Mouse (Mus musculus) neural tube, embryonic 12.5 days (tissue): ENCODE measurements at regions not wholly inside any gene's neighbourhood (a gene's known extent, or its start where the extent isn't known, plus 50 kb on each side); places are given as distances from the start of the nearest gene placed in this dataset.

Experiments
- ATAC-seq: fragments of 200-750 bp; cut with Nextera tagmentation; 2 replicates; pipeline ENCODE4 v1.8.0; 2017; ENCODE audit warnings: low read depth, mild to moderate bottlenecking, moderate TSS enrichment, moderate library complexity; ENCODE audit not compliant: low FRiP score
- H3K27ac ChIP-seq: fragments of 300-500 bp; sonication (generic); 2 replicates; pipeline ENCODE4 v1.5.1; 2016
- H3K27me3 ChIP-seq: fragments of 300-500 bp; sonication (generic); replicated peaks from 2 replicates; pipeline ENCODE4 v1.6.1; 2016; ENCODE audit warnings: mild to moderate bottlenecking
- H3K36me3 ChIP-seq: fragments of 300-500 bp; sonication (generic); 2 replicates; pipeline ENCODE4 v1.6.1; 2016; ENCODE audit warnings: mild to moderate bottlenecking
- H3K4me1 ChIP-seq: fragments of 300-500 bp; sonication (generic); 2 replicates; pipeline ENCODE4 v1.6.1; 2016
- H3K4me2 ChIP-seq: fragments of 300-500 bp; sonication (generic); replicated peaks from 2 replicates; pipeline ENCODE4 v1.6.1; 2016; ENCODE audit warnings: mild to moderate bottlenecking
- H3K4me3 ChIP-seq: fragments of 300-500 bp; sonication (generic); 2 replicates; pipeline ENCODE4 v1.5.1; 2016
- H3K9ac ChIP-seq: fragments of 300-500 bp; sonication (generic); 2 replicates; pipeline ENCODE4 v1.6.1; 2016; ENCODE audit warnings: mild to moderate bottlenecking
- H3K9me3 ChIP-seq: fragments of 300-500 bp; sonication (generic); 2 replicates; pipeline ENCODE4 v1.6.1; 2016; ENCODE audit warnings: mild to moderate bottlenecking
- WGBS: fragments of 180-500 bp; shearing (Covaris S2); methylation state at CpG from one replicate; pipeline ENCODE4 v1.1.7; 2016; 5-methylcytosine and 5-hydroxymethylcytosine counted together

DNA sequence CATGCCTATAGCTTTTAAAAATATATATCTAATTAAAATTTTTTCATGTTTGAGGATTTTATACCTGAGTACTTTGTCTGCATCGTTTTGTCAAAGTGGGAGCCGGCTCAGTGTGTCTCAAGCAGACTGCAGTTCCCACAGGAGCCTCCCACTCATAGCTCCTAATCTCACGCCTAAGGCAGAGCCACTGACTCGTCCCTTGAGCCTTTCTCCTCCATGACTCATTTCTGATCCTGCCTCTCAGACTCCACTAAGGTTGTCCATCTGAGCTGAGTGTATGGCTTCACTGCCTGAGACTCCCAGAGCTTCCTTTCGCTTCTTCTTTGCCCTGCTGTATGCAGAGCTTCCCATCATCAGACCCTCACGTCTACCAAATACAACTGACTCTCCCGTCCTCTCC is 98.8 kb downstream of the Efnb2 start:
- WGBS = 84% methylated on average over 7 of the region's 7 CpGs
- Histone ChIP-seq H3K9me3 (no peaks in the 10 kb centered on the region), H3K4me1 (no peaks in the 10 kb centered on the region), H3K4me2 (no peak overlapping the region), H3K36me3 (no peaks in the 10 kb centered on the region), H3K4me3 (no peak overlapping the region), H3K9ac (no peak overlapping the region), H3K27me3 (no peaks in the 10 kb centered on the region), H3K27ac (no peak overlapping the region)
- no peak for ATAC-seq

DNA sequence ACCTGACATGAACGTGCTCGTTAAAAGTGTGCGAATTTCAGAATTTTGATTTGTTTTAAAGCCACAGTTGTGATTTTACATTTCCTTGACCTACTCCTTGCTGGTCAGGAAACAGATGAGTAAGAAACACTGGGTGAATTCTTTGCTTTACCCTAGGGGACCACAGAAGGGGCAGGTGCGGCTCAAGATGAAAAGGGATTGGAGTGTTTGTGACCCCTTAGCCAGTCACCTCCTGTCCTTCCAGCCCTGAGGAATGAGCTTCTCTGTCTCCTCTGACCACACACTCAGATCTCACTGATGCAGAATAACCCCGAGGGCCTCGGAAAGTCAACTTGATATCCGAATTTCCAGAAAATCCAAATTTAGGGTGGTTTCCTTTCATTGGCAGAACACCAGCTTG is 103.0 kb downstream of the Efnb2 start:
- whole genome bisulfite sequencing = 80% methylated on average over 7 of the region's 7 CpGs
- no peaks in the 10 kb centered on the region for H3K27me3 ChIP-seq
- no peak overlapping the region for H3K4me3 ChIP-seq
- H3K27ac ChIP-seq = no peak overlapping the region
- no peaks in the 10 kb centered on the region for H3K36me3 ChIP-seq
- no peaks in the 10 kb centered on the region for H3K9me3 ChIP-seq
- H3K4me2 ChIP-seq = no peak overlapping the region
- no peak overlapping the region for H3K9ac ChIP-seq
- no peaks in the 10 kb centered on the region for H3K4me1 ChIP-seq
- ATAC-seq = no peak

DNA sequence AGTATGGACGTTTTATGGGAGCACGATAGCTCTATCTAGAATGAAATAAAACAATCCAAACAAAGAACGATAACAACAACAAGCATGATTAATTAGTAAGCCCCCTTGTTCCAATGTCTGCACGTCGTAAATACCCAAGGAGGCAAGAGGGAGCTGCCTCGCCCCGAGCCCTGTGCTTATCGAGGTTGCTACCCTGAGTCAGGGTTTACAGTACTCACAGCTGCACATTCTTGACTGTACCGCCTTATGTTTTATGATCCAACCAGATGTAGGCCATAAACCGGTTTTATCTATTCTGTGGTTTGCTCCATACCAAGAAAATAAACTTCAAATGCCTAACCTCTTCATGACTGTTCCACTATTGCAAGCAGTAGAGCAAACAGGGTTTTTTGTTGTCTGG is 104.9 kb downstream of the Efnb2 start:
- H3K4me2 ChIP-seq = no peak overlapping the region
- H3K9ac ChIP-seq = no peak overlapping the region
- WGBS = 61% methylated on average over 10 of the region's 10 CpGs
- no peak overlapping the region for H3K27ac ChIP-seq
- H3K27me3 ChIP-seq = no peaks in the 10 kb centered on the region
- no peak overlapping the region for H3K4me3 ChIP-seq
- ATAC-seq = no peak
- no peaks in the 10 kb centered on the region for H3K4me1 ChIP-seq
- H3K9me3 ChIP-seq = no peaks in the 10 kb centered on the region
- H3K36me3 ChIP-seq = no peaks in the 10 kb centered on the region

- Histone ChIP-seq H3K4me1 (no peaks in the 10 kb centered on the region), H3K4me2 (no peak overlapping the region), H3K9me3 (no peaks in the 10 kb centered on the region), H3K27ac (no peak overlapping the region), H3K4me3 (no peak overlapping the region), H3K27me3 (no peaks in the 10 kb centered on the region), H3K36me3 (no peaks in the 10 kb centered on the region), H3K9ac (no peak overlapping the region)
- WGBS = 90% methylated on average over 5 of the region's 5 CpGs
- ATAC-seq = no peak
Measured at GRCm38 (mm10) chr8:8554691-8555090, 106.4 kb downstream of the Efnb2 start.

DNA sequence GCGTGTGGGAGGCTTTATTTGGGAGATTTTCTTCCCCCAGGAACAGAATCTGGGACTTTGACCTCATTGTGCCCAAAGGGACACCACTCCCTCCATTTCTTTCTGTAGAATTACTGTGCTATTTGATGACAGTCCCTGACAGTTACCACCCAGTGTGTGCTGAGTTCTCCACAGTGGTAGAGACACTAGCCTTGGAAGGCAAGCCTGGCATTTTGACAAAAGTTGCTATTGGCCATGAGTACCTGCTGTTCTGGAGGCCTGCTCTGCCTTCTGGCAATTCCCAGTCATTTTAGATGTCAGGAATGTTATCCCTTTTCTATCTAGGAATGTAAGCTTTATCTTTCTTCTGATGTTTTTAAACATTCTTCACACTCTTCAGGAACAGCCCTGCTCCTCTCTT is 108.3 kb downstream of the Efnb2 start:
- 85% methylated on average over 1 of the region's 1 CpGs for WGBS
- Histone ChIP-seq H3K27ac (no peak overlapping the region), H3K4me3 (no peak overlapping the region), H3K36me3 (no peaks in the 10 kb centered on the region), H3K4me2 (no peak overlapping the region), H3K4me1 (no peaks in the 10 kb centered on the region), H3K27me3 (no peaks in the 10 kb centered on the region), H3K9me3 (no peaks in the 10 kb centered on the region), H3K9ac (no peak overlapping the region)
- no peak for ATAC-seq

GRCm38 (mm10) chr8:8536626-8537025 is 124.4 kb downstream of the Efnb2 start:
- no peak for ATAC-seq
- H3K9ac ChIP-seq = no peak overlapping the region
- no peaks in the 10 kb centered on the region; the same call in 1 of the 2 replicates for H3K27me3 ChIP-seq
- no peak overlapping the region for H3K4me2 ChIP-seq
- no peak overlapping the region for H3K4me3 ChIP-seq
- no peak overlapping the region for H3K27ac ChIP-seq
- no peaks in the 10 kb centered on the region for H3K4me1 ChIP-seq
- H3K9me3 ChIP-seq = no peaks in the 10 kb centered on the region
- 37% methylated on average over 5 of the region's 5 CpGs for WGBS
- H3K36me3 ChIP-seq = no peaks in the 10 kb centered on the region

DNA sequence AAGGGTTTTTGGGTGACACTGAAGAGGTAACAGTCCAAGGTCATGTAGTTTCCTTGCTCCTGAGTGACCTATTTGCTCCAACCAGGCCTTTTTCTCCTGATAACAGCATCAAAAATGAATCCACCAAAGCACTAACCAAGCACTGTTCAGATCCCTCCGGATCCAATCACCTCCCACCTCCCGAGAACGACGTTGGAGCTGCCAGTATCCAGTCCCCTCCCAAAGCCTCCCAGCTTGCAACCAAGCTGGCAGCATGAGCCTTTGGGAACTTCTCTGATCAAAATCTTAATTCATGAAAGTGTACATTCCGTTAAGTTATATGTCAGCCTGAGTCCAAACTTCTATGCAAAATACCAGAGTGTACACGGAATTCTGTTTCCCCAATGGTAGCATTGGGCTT is 126.3 kb downstream of the Efnb2 start:
- ATAC-seq = no peak
- no peak overlapping the region for H3K4me3 ChIP-seq
- H3K9me3 ChIP-seq = no peaks in the 10 kb centered on the region
- peaks cover 4% of the 10 kb centered on the region; the same call in 1 of the 2 replicates for H3K27me3 ChIP-seq
- H3K27ac ChIP-seq = no peak overlapping the region
- H3K36me3 ChIP-seq = no peaks in the 10 kb centered on the region
- H3K9ac ChIP-seq = no peak overlapping the region
- H3K4me1 ChIP-seq = no peaks in the 10 kb centered on the region
- 62% methylated on average over 6 of the region's 6 CpGs for WGBS
- H3K4me2 ChIP-seq = no peak overlapping the region

DNA sequence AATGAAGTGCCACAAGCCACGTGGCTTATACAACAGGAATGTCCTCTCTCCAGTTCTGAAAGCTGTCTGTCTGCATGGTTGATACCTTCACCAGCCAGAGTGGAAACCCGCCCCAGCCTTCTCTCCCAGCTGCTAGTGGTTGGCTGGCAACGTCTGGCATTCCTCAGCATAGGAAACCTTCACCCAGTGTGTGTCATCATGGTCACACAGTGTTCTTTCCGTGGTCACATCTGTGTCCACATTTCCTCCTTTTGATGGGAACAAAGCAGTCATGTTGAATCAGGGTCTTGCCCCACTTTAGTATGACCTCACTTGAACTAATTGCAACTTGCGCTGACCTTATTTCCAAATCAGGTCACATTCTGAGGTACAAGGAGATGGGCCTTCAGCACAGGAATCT is 128.1 kb downstream of the Efnb2 start:
- H3K36me3 ChIP-seq = no peaks in the 10 kb centered on the region
- H3K27me3 ChIP-seq = 0 out of 2 replicates have a peak, but pooled peaks cover 4% of the 10 kb centered on the region
- H3K9ac ChIP-seq = no peak overlapping the region
- H3K4me1 ChIP-seq = no peaks in the 10 kb centered on the region
- H3K9me3 ChIP-seq = no peaks in the 10 kb centered on the region
- no peak overlapping the region for H3K27ac ChIP-seq
- H3K4me3 ChIP-seq = no peak overlapping the region
- H3K4me2 ChIP-seq = no peak overlapping the region
- no peak for ATAC-seq
- 82% methylated on average over 5 of the region's 5 CpGs for WGBS

GRCm38 (mm10) chr8:8530540-8530939 is 130.5 kb downstream of the Efnb2 start:
- H3K4me3 ChIP-seq = no peak overlapping the region
- ATAC-seq = no peak
- WGBS = 81% methylated on average over 5 of the region's 5 CpGs

GRCm38 (mm10) chr8:8521532-8521931 is 139.5 kb downstream of the Efnb2 start:
- H3K9ac ChIP-seq = no peak overlapping the region

More at GRCm38 (mm10) chr8:8530540-8530939, 130.5 kb downstream of the Efnb2 start:
- H3K9me3 ChIP-seq = no peaks in the 10 kb centered on the region
- H3K36me3 ChIP-seq = no peaks in the 10 kb centered on the region
- no peaks in the 10 kb centered on the region for H3K4me1 ChIP-seq
- no peak overlapping the region for H3K9ac ChIP-seq
- H3K27ac ChIP-seq = no peak overlapping the region
- 0 out of 2 replicates have a peak, but pooled peaks cover 4% of the 10 kb centered on the region for H3K27me3 ChIP-seq
- no peak overlapping the region for H3K4me2 ChIP-seq

GRCm38 (mm10) chr8:8519772-8520191 is 141.3 kb downstream of the Efnb2 start:
- no peak for ATAC-seq
- Histone ChIP-seq H3K27me3 (no peaks in the 10 kb centered on the region), H3K9me3 (0 out of 2 replicates have a peak, but pooled peaks cover 4% of the 10 kb centered on the region), H3K36me3 (no peaks in the 10 kb centered on the region), H3K4me2 (no peak overlapping the region), H3K4me1 (peaks cover 8% of the 10 kb centered on the region), H3K4me3 (no peak overlapping the region), H3K27ac (no peak overlapping the region), H3K9ac (no peak overlapping the region)
- WGBS = 93% methylated on average over 3 of the region's 3 CpGs

More at GRCm38 (mm10) chr8:8521532-8521931, 139.5 kb downstream of the Efnb2 start:
- Histone ChIP-seq H3K4me2 (no peak overlapping the region), H3K4me3 (no peak overlapping the region), H3K9me3 (0 out of 2 replicates have a peak, but pooled peaks cover 4% of the 10 kb centered on the region), H3K36me3 (no peaks in the 10 kb centered on the region), H3K27me3 (no peaks in the 10 kb centered on the region), H3K4me1 (peaks cover 8% of the 10 kb centered on the region), H3K27ac (no peak overlapping the region)
- WGBS = 67% methylated on average over 1 of the region's 1 CpGs
- ATAC-seq = no peak

- Histone ChIP-seq H3K9me3 (0 out of 2 replicates have a peak, but pooled peaks cover 4% of the 10 kb centered on the region), H3K4me3 (no peak overlapping the region), H3K27me3 (no peaks in the 10 kb centered on the region), H3K4me2 (no peak overlapping the region), H3K4me1 (peaks cover 8% of the 10 kb centered on the region), H3K36me3 (no peaks in the 10 kb centered on the region), H3K27ac (no peak overlapping the region), H3K9ac (no peak overlapping the region)
- 77% methylated on average over 2 of the region's 2 CpGs for WGBS
- ATAC-seq = no peak
Measured at GRCm38 (mm10) chr8:8517599-8517998, 143.4 kb downstream of the Efnb2 start.

DNA sequence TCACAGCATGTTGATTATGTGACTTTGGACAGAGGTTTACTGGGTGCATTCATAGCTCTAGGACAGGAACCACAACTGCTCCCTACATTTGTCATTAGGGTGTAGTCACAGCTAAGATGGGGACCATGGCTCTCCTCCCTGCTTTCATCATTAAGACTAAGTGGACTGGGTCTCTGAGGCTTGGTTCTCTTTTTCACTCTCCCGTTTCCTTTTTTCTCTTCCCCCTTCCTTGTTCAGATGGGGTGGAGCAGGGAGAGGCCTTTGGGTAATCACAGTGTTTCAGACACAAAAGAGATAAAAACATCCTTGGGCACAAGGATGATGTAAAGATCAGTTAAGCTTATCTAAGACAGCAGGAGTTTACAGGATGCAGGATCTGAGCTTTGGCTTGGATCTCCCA is 144.8 kb downstream of the Efnb2 start:
- Histone ChIP-seq H3K4me2 (no peak overlapping the region), H3K27ac (no peak overlapping the region), H3K9me3 (0 out of 2 replicates have a peak, but pooled peaks cover 4% of the 10 kb centered on the region), H3K27me3 (no peaks in the 10 kb centered on the region), H3K36me3 (no peaks in the 10 kb centered on the region), H3K4me3 (no peak overlapping the region), H3K4me1 (peaks cover 2% of the 10 kb centered on the region), H3K9ac (no peak overlapping the region)
- no peak for ATAC-seq
- WGBS = 40% methylated on average over 1 of the region's 1 CpGs
